Mouse (Mus musculus) adrenal gland, postnatal 25 days (tissue): ENCODE results near the gene Lum. TPM values are rescaled to one million over a fixed set of nuclear protein-coding genes. Genes with fewer than 3 reads are reported as not detected.
A peak's percentile ranks its signal among the peaks of the same experiment; 100 is the strongest.

ENCODE experiments used
- DNase-seq: peaks from one replicate; pipeline ENCODE4 v3.0.0; 2021; ENCODE audit warnings: mixed read lengths
- long read RNA-seq: library from polyadenylated mRNA; stranded (forward); transcript quantifications from one replicate; pipeline ENCODE4 v2.0.0, GENCODE M21; 2021
- total RNA-seq: library from RNA; stranded (reverse); gene quantifications from 2 replicates; pipeline ENCODE4 v1.2.3, GENCODE M21; 2021

Gene Lum
- total RNA-seq, result 6.2 and 6.9 TPM in 2 replicates
- long read RNA-seq, transcript Lum-201 (3 exons, 2,448 nt), result major isoform, 21 of 22 reads
- long read RNA-seq, partial matches to known transcripts, result 0 of 22 reads
- long read RNA-seq, other reads (novel, unspliced or antisense), result 1 of 22 reads

- DNase-seq, result no peak
Measured at GRCm38 (mm10) chr10:97564957-97565856, at the start of gene Lum. Lum (plus strand) TSS chr10:97565128.

GRCm38 (mm10) chr10:97523366-97523765 is 41.6 kb upstream of the Lum start:
- no peak for DNase-seq

- DNase-seq, result no peak
Measured at GRCm38 (mm10) chr10:97535697-97536096, 29.2 kb upstream of the Lum start.

- no peak for DNase-seq
Measured at GRCm38 (mm10) chr10:97536921-97537320, 28.0 kb upstream of the Lum start.

GRCm38 (mm10) chr10:97538202-97538601 is 26.7 kb upstream of the Lum start:
- no peak for DNase-seq

GRCm38 (mm10) chr10:97547740-97548139 is 17.2 kb upstream of the Lum start:
- no peak for DNase-seq

- DNase-seq, result peak; percentile 15
Measured at GRCm38 (mm10) chr10:97567489-97568135, 2.7 kb downstream of the Lum start.

- no peak for DNase-seq
Measured at GRCm38 (mm10) chr10:97582543-97583231, 17.8 kb downstream of the Lum start.

GRCm38 (mm10) chr10:97584176-97584575 is 19.2 kb downstream of the Lum start:
- no peak for DNase-seq

GRCm38 (mm10) chr10:97587159-97587558 is 22.2 kb downstream of the Lum start:
- no peak for DNase-seq

GRCm38 (mm10) chr10:97589574-97589973 is 24.6 kb downstream of the Lum start:
- DNase-seq, result no peak

- DNase-seq, result no peak
Measured at GRCm38 (mm10) chr10:97591036-97591435, 26.1 kb downstream of the Lum start.

- no peak for DNase-seq
Measured at GRCm38 (mm10) chr10:97591685-97592084, 26.8 kb downstream of the Lum start.

GRCm38 (mm10) chr10:97595680-97596079 is 30.8 kb downstream of the Lum start:
- DNase-seq, result no peak

GRCm38 (mm10) chr10:97601744-97602143 is 36.8 kb downstream of the Lum start:
- no peak for DNase-seq

- DNase-seq, result no peak
Measured at GRCm38 (mm10) chr10:97603256-97603655, 38.3 kb downstream of the Lum start.

- no peak for DNase-seq
Measured at GRCm38 (mm10) chr10:97606579-97606978, 41.7 kb downstream of the Lum start, which contains the start of gene Kera. Kera (plus strand) TSS chr10:97606879.

Other genes starting within 250 kb of the Lum start
- 75.1 and 88.2 TPM in 2 replicates for gene Dcn, start 85.5 kb upstream of the Lum start, total RNA-seq
- gene Kera, start 41.8 kb downstream of the Lum start, total RNA-seq, result not detected in 2 replicates
- gene Epyc, start 78.9 kb downstream of the Lum start, total RNA-seq, result not detected in 2 replicates
- gene Ccer1, start 127.9 kb downstream of the Lum start, total RNA-seq, result not detected in 2 replicates
- not detected in 2 replicates for gene C030005K15Rik, start 161.6 kb downstream of the Lum start, total RNA-seq